Comparison of ENCODE assay signal across 26 mouse cellular contexts in genomic region chr3:145822201-145822600, GRCm38 (mm10).
DNase-seq lines count a peak whose midpoint lies in the region; ATAC-seq and TF ChIP-seq lines count a peak whose summit lies in the region.
"Had no signal": no experiment of that assay in that cellular context is flagged by ENCODE, and none has a peak within 500 bp of the region (broad histone marks: within the 10 kb centered on the region; RNA-seq: fewer than 3 reads in every experiment).

No protein-coding gene starts in this region.

- DNase-seq in heart, adult 11 months: peak; percentile 33
- DNase-seq in heart, embryonic 10.5 days (ENCODE audit: low spot score): no peak
- DNase-seq in liver, adult 2 months (ENCODE audit: extremely low read depth, low read depth, low spot score): peak; percentile 58
- DNase-seq in liver: no peak
- no peak for DNase-seq in midbrain, postnatal 0 days (ENCODE audit: low spot score)
- DNase-seq: adrenal gland, adult 2 months; adrenal gland, postnatal 10 days; adrenal gland, postnatal 25 days; B cell, adult 2 months; cerebellum, adult 11-12 months; cerebellum, adult 2 months; cerebellum, adult 9-10 months; cerebellum, postnatal 10 days; cerebellum, postnatal 25 days had no signal

- no peaks in the 10 kb centered on the region for H3K36me3 ChIP-seq in heart, embryonic 10.5 days
- no peaks in the 10 kb centered on the region for H3K36me3 ChIP-seq in liver, adult 2 months (ENCODE audit: control insufficient read depth, insufficient read depth, low read length)
- H3K36me3 ChIP-seq in megakaryocyte, embryonic 14.5 days (replicated peaks; ENCODE audit: low read length): no peaks in the 10 kb centered on the region
- no peaks in the 10 kb centered on the region for H3K36me3 ChIP-seq in liver, embryonic 12.5 days
- H3K36me3 ChIP-seq in midbrain, postnatal 0 days (ENCODE audit: insufficient read depth, low read length): no peaks in the 10 kb centered on the region
- H3K36me3 ChIP-seq: embryonic facial prominence, embryonic 10.5 days; embryonic facial prominence, embryonic 12.5 days; forebrain, embryonic 15.5 days; G1E had no signal

- H3K9ac ChIP-seq in liver, adult 2 months (ENCODE audit: low read depth, low read length): no peak overlapping the region
- no peak overlapping the region for H3K9ac ChIP-seq in liver, embryonic 12.5 days
- H3K9ac ChIP-seq in midbrain, postnatal 0 days (replicated peaks; ENCODE audit: low read length, poor library complexity, severe bottlenecking): no peak overlapping the region
- H3K9ac ChIP-seq: embryonic facial prominence, embryonic 12.5 days; forebrain, embryonic 13.5 days; forebrain, embryonic 15.5 days had no signal

- peaks cover 38% of the 10 kb centered on the region for H3K4me1 ChIP-seq in heart, embryonic 10.5 days
- peaks cover 10% of the 10 kb centered on the region for H3K4me1 ChIP-seq in liver, adult 2 months (ENCODE audit: control insufficient read depth, insufficient read depth, low read length)
- peaks cover 22% of the 10 kb centered on the region for H3K4me1 ChIP-seq in megakaryocyte, embryonic 14.5 days
- peaks cover 27% of the 10 kb centered on the region for H3K4me1 ChIP-seq in liver, embryonic 12.5 days
- no peaks in the 10 kb centered on the region; the same call in 1 of the 2 replicates for H3K4me1 ChIP-seq in midbrain, postnatal 0 days (ENCODE audit: insufficient read depth, low read length)

- H3K9me3 ChIP-seq in heart, embryonic 10.5 days: no peaks in the 10 kb centered on the region
- H3K9me3 ChIP-seq in megakaryocyte, embryonic 14.5 days: no peaks in the 10 kb centered on the region
- H3K9me3 ChIP-seq in liver, embryonic 12.5 days (replicated peaks): no peaks in the 10 kb centered on the region
- no peaks in the 10 kb centered on the region for H3K9me3 ChIP-seq in midbrain, postnatal 0 days (ENCODE audit: low read length)
- H3K9me3 ChIP-seq: embryonic facial prominence, embryonic 10.5 days; embryonic facial prominence, embryonic 12.5 days; forebrain, embryonic 13.5 days; forebrain, embryonic 15.5 days had no signal

- H3K79me2 ChIP-seq in liver, adult 2 months (ENCODE audit: control insufficient read depth, insufficient read depth, low read length): peaks cover 13% of the 10 kb centered on the region; the same call in 1 of the 2 replicates

- TF ChIP-seq POLR2A in liver, adult 2 months (IDR thresholded peaks at IDR 0.05; ENCODE audit: extremely low read depth, insufficient read depth, low read length): no peak

- H3K27me3 ChIP-seq in heart, embryonic 10.5 days (ENCODE audit: insufficient read depth, poor library complexity, severe bottlenecking): no peaks in the 10 kb centered on the region
- H3K27me3 ChIP-seq in liver, adult 2 months (ENCODE audit: control insufficient read depth, insufficient read depth, low read length): no peaks in the 10 kb centered on the region
- H3K27me3 ChIP-seq in megakaryocyte, embryonic 14.5 days (replicated peaks): peaks cover 2% of the 10 kb centered on the region
- no peaks in the 10 kb centered on the region for H3K27me3 ChIP-seq in liver, embryonic 12.5 days (replicated peaks)
- no peaks in the 10 kb centered on the region for H3K27me3 ChIP-seq in midbrain, postnatal 0 days (ENCODE audit: insufficient read depth, low read length)
- H3K27me3 ChIP-seq: CH12.LX; embryonic facial prominence, embryonic 12.5 days; forebrain, embryonic 13.5 days; forebrain, embryonic 15.5 days; Patski had no signal

- no peak overlapping the region for H3K4me3 ChIP-seq in heart, embryonic 10.5 days
- H3K4me3 ChIP-seq in liver, adult 2 months (ENCODE audit: insufficient read depth, low read depth, low read length): no peak overlapping the region
- peak overlapping the region; percentile 6 for H3K4me3 ChIP-seq in megakaryocyte, embryonic 14.5 days (replicated peaks)
- H3K4me3 ChIP-seq in liver, embryonic 12.5 days: no peak overlapping the region
- H3K4me3 ChIP-seq in midbrain, postnatal 0 days (ENCODE audit: low read depth, low read length): no peak overlapping the region
- H3K4me3 ChIP-seq: embryonic facial prominence, embryonic 10.5 days; embryonic facial prominence, embryonic 12.5 days; forebrain, embryonic 13.5 days; forebrain, embryonic 15.5 days had no signal

- TF ChIP-seq CTCF in liver, adult 2 months (IDR thresholded peaks at IDR 0.05; ENCODE audit: low read depth, low read length): no peak
- TF ChIP-seq CTCF in midbrain, postnatal 0 days (IDR thresholded peaks at IDR 0.05): no peak

- H3K27ac ChIP-seq in heart, embryonic 10.5 days: no peak overlapping the region
- H3K27ac ChIP-seq in liver, adult 2 months (replicated peaks; ENCODE audit: insufficient read depth, low read depth, low read length): no peak overlapping the region
- no peak overlapping the region for H3K27ac ChIP-seq in liver, embryonic 12.5 days
- no peak overlapping the region for H3K27ac ChIP-seq in midbrain, postnatal 0 days (ENCODE audit: low read depth, low read length)
- H3K27ac ChIP-seq: embryonic facial prominence, embryonic 10.5 days; embryonic facial prominence, embryonic 12.5 days; forebrain, embryonic 13.5 days; forebrain, embryonic 15.5 days had no signal

- 46% methylated on average over 4 of the region's 4 CpGs for WGBS in heart, embryonic 10.5 days
- 53% methylated on average over 4 of the region's 4 CpGs for whole genome bisulfite sequencing in liver, adult 2 months
- 41% methylated on average over 4 of the region's 4 CpGs for WGBS in liver, embryonic 12.5 days (ENCODE audit: insufficient replicate concordance)
- WGBS in midbrain, postnatal 0 days: 75% methylated on average over 4 of the region's 4 CpGs

- ATAC-seq in megakaryocyte, adult 5-6 weeks (ENCODE audit: poor library complexity, severe bottlenecking): no peak
- 0 out of 2 replicates have a peak, but pooled peaks have one; percentile 20 for ATAC-seq in liver, embryonic 12.5 days
- no peak for ATAC-seq in midbrain, postnatal 0 days (ENCODE audit: low FRiP score)
- ATAC-seq: activated CD4-positive, CD25-positive, alpha-beta regulatory T cell, adult 4 months; CD4-positive, CD25-positive, alpha-beta regulatory T cell, adult 4 months; forebrain, embryonic 13.5 days; forebrain, embryonic 15.5 days; Patski had no signal

- H3K4me2 ChIP-seq in liver, embryonic 12.5 days: no peak overlapping the region
- no peak overlapping the region for H3K4me2 ChIP-seq in midbrain, postnatal 0 days (ENCODE audit: low read depth, low read length, poor library complexity, severe bottlenecking)
- H3K4me2 ChIP-seq: embryonic facial prominence, embryonic 12.5 days; forebrain, embryonic 13.5 days; forebrain, embryonic 15.5 days had no signal

Comparison
In these comparisons a context has a peak if more than half of its experiments do, and no peak if none do; other contexts are left out.
1. DNase-seq: peak in heart, adult 11 months (single experiment) and liver, adult 2 months (single experiment); none in heart, embryonic 10.5 days (single experiment), liver (single experiment) and midbrain, postnatal 0 days (single experiment).